Mouse (Mus musculus) embryonic fibroblast, embryonic 13.5 days (primary cell): Measurements from ENCODE around the gene Hsf2bp. TPM values are rescaled to one million over a fixed set of nuclear protein-coding genes. Genes with fewer than 3 reads are reported as not detected.

ENCODE experiments used
- H3K27ac ChIP-seq: 2 replicates; pipeline ENCODE4 v1.5.1; 2012; ENCODE audit warnings: low read length, control low read depth, inconsistent platforms; ENCODE audit not compliant: insufficient read depth
- H3K4me1 ChIP-seq: 2 replicates; pipeline ENCODE4 v1.6.1; 2011; ENCODE audit warnings: low read length; ENCODE audit not compliant: control insufficient read depth, insufficient read depth
- H3K4me3 ChIP-seq: 2 replicates; pipeline ENCODE4 v1.5.1; 2011; ENCODE audit warnings: mild to moderate bottlenecking, control low read depth, low read length; ENCODE audit not compliant: insufficient read depth
- CTCF ChIP-seq: IDR thresholded peaks from 2 replicates; pipeline ENCODE4 v1.5.1; 2011; ENCODE audit warnings: mild to moderate bottlenecking, control low read depth, low read length, moderate library complexity, borderline replicate concordance; ENCODE audit not compliant: insufficient read depth
- POLR2A ChIP-seq: IDR thresholded peaks from 2 replicates; pipeline ENCODE4 v1.6.1; 2011; ENCODE audit warnings: low read depth, mild to moderate bottlenecking, control low read depth, low read length, moderate library complexity
- polyA plus RNA-seq: library from polyadenylated mRNA; stranded (reverse); fragments of >200 nt; gene quantifications from 2 replicates; pipeline ENCODE4 v1.2.4, GENCODE M21; 2011; ENCODE audit warnings: low read depth; ENCODE audit not compliant: missing spikeins, insufficient read length

Hsf2bp gene
- polyA plus RNA-seq, 1 experiment = not detected

DNA sequence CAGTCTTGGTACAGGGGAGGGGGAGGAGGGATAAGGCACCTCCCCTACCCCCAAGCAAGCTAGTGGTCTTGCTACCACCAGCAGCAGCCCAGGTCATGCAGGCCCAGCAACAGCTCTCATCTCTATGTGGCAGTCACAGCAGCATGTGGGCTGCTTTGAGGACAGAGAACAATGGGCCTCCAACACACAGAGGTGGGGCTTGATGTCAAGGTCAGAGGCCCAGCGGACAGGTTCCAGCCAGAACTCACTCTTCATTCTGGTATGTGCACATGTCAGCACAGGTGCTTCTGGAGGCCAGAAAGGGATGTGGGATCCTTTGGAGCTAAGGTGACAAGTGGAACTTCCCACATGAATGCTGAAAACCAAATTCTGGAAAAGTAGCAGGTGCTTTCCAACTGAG lies 102.2 kb downstream of the Hsf2bp start:
- no peak overlapping the region for H3K4me3 ChIP-seq
- no peak overlapping the region for H3K27ac ChIP-seq
- TF ChIP-seq POLR2A = no peak
- TF ChIP-seq CTCF = no peak
- H3K4me1 ChIP-seq = no peaks in the 10 kb centered on the region

DNA sequence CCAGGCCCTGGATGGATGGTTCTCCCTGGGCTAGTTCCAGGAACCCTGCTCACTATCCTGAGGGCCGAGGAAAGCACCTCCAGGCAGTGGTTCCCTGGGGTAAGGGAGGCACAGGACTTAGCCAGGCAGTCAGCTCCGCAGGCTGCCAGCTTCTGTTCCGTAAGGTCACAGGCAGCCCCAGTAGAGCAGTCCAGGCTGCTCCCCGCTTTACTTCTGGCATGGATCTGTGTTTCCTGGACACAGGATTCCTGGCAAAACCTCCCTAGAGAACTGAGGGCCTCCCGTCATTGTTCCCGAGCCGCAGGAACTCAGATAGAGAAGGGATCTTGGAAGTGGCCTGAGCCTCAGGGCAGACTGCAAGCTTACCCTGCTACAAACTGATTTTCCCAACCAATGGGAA lies 104.7 kb downstream of the Hsf2bp start:
- Histone ChIP-seq H3K4me1 (no peaks in the 10 kb centered on the region), H3K4me3 (no peak overlapping the region), H3K27ac (peak overlapping the region; percentile 82)
- TF ChIP-seq POLR2A = no peak
- no peak for TF ChIP-seq CTCF

DNA sequence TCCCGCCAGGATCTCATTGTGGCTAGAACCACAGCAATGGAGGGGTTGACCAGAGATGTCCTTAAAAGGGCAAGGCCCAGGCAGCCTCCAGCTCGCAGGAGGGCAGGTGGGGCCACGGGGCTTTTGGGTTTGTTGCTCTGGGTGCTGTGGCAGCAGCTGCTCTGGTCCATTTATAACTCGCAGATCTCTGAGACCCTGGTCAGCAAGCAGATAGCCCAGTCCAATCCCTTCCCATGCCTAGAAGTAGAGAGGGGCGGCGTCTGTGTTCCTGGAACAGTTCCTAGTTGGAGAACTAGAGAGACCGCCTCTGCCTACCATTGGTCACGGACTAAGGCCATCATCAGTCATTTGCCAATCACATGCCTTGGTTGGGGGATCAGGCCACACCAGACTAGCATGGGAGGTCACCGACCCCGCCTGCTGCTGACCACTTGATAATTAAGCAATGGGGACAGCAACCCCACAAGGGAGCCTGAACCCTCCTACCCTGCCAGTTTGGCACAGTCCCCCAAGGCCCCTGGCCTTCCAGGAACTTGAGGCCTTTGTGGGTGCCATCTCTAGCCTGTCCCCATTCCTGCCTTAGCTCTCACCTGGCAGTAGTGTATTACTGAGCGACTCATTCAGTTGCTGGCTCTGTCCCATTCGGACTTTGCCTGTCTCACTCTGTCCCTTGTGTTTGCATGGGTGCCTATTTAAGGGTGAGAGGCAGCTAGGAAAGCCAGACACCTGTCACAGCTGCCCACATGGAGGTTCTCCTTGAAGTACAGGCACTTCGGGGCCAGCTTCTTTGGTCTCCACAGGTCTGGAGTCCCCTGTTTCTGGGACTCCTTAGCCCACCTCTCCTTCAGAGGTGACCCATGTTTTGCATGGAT lies 106.1 kb downstream of the Hsf2bp start:
- TF ChIP-seq POLR2A = no peak
- no peak for TF ChIP-seq CTCF
- H3K27ac ChIP-seq = 0 out of 2 replicates have a peak overlapping the region, but pooled peaks have one; percentile 59
- no peak overlapping the region for H3K4me3 ChIP-seq
- H3K4me1 ChIP-seq = no peaks in the 10 kb centered on the region

DNA sequence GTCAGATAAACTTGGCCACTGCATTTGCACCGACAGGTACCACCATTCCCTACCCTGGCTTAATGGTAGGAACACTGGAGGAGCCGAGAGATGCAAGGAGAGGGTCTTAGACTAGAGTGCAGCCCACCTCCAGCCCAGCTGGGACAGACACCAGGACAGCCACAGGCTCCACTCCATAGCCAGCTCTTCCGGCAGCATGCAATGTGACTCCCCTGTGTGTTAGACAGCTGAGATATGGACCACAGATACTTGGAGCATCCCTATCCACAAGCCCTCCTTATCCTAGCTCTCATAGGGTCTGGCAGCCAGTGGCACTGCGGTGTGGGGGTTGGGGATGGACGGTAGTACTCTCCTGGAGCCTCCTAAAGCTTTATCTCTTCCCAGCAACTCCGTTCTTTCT lies 107.1 kb downstream of the Hsf2bp start:
- Histone ChIP-seq H3K4me3 (no peak overlapping the region), H3K4me1 (no peaks in the 10 kb centered on the region), H3K27ac (no peak overlapping the region)
- no peak for TF ChIP-seq CTCF
- TF ChIP-seq POLR2A = no peak

DNA sequence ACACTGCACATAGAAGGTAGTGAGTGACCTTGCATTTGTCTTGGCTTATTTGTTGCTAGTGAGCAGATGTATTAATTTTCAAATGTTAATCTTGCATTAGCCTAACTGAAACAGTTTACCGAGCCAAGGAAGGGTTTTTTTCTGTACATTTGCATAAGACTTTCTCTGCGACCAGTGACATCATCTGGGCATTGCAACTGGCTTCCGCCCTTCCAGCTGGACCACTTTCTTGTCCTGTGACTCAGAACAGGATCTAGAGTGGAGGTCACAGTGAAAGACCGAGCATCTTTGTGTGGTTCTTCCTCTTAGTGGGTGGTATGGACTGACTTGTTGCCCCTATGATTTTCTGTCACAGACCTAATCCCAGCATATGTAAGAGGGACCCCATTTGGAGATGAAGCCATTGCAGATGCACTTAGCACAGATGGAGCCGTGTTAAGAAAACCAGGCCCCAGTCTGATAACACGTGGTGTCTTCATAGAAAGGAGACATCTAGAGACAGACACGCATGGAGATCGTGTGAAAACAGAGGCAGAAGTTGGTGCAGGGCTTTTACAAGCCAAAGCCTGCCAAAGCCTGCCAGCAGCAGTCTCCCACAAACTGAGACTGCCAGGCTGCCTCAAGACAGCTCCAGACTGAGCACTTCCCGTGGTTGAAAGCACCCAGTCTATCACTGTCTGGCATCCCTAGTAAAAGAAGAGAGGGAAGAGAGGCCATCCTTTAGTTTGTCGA lies 108.1 kb downstream of the Hsf2bp start:
- Histone ChIP-seq H3K27ac (no peak overlapping the region), H3K4me3 (no peak overlapping the region), H3K4me1 (no peaks in the 10 kb centered on the region)
- TF ChIP-seq POLR2A = no peak
- no peak for TF ChIP-seq CTCF

DNA sequence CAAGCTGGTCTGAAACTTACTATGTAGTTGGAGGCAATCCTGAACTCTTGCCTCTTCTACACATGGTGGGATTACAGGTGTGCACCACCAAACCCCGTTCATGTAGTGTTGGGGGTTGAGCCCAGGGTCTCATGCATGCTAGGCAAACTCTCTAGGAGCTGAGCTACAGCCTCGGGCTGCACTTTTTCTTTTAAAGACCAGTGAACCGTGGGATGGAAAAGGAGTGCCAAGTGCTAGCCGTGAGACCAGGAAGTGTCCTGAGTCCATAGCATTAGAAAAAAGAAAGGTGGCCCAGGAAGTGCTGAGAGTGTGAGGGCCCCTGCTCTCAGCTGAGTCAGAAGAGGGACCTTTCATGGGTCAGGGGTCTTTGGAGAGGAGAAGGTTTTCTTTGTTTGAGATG lies 111.9 kb downstream of the Hsf2bp start:
- Histone ChIP-seq H3K27ac (no peak overlapping the region), H3K4me1 (no peaks in the 10 kb centered on the region), H3K4me3 (no peak overlapping the region)
- no peak for TF ChIP-seq POLR2A
- no peak for TF ChIP-seq CTCF

DNA sequence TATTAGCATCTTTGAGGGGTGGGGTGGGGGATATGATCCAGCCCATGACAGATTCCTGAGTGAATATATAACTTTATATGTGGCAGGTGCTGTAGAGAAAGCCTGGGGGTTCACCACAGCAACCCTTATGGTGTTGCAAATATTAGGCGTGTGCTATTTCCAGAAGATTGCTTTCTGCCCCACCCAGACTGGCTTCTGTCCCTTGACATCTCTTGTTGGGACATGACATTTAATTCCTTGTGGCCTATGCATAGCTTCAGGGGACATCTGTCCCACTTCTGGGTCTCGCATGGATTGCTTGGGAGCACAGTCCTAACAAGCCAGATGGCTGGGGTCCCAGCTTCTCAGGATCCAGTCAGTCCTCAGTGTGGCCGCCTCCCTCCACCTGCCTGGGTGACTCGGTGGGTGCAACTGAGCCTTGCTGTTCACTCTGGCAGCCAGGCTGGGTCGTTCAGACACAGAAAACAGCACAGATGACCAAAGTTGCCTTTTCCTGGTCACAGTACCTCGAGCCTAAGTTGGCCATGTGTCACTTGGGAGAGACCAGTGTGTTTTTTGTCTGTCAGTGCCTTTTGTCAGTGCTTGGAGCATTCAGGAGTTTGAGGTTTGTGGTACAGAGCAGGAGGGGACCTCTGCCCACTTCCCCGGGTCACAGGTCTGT lies 112.7 kb downstream of the Hsf2bp start:
- no peak overlapping the region for H3K4me3 ChIP-seq
- TF ChIP-seq CTCF (no peak), POLR2A (no peak)
- H3K27ac ChIP-seq = no peak overlapping the region
- H3K4me1 ChIP-seq = no peaks in the 10 kb centered on the region

DNA sequence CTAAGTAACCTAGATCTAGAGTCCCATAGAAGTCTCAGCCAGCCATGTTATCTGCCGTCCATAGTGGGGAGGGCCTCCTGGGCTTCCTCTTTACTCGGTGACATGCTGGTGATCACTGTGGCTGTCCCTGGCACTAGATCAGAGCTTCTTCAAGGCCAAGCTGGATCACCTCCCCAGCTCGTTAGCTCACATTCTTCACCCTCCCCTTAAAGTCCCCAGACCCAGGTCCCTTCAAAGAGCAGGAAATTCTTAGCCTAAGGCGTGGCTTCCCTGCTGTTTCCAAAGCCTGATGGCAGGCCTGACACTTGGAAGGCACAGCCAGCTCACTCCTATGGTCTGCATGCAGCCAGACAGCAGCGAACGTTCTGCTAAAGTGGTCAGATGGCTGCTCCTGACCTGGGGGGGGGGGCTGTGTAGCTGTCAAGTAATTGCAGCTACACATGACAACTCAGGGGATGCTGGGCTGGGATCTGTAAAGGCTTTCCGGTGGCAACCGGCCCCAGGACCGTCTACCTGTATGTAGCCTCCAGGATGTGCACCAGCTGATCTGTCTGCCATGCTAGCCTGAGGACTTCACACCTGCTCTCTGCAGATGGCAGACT lies 115.5 kb downstream of the Hsf2bp start:
- no peak for TF ChIP-seq POLR2A
- TF ChIP-seq CTCF = no peak
- Histone ChIP-seq H3K27ac (no peak overlapping the region), H3K4me1 (no peaks in the 10 kb centered on the region), H3K4me3 (no peak overlapping the region)

DNA sequence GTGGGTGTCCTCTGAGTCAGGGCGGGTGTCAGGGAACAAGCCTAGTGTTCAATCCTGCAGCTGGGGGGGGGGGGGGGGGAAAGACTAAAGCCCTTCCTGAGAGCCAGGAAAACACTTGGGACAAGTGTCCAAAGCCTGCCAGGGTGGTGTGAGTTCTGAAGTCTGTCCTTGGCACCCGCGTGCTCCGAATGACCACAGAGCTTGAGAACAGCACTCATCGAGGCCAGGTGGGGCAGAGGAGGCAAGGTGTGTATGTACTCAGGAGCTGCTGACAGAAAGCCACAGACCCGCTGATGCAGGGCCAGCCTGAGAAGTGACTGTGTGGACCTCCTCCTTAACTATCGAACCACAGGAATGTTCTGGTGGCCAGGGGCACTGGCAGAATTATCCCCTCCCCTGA lies 116.5 kb downstream of the Hsf2bp start:
- TF ChIP-seq CTCF (no peak), POLR2A (no peak)
- H3K27ac ChIP-seq = no peak overlapping the region

More for the DNA sequence above, 116.5 kb downstream of the Hsf2bp start:
- Histone ChIP-seq H3K4me1 (no peaks in the 10 kb centered on the region), H3K4me3 (no peak overlapping the region)
